Mouse (Mus musculus) cortical plate, adult 2 months (tissue): ENCODE results near the gene Aak1. TPM values are rescaled to one million over a fixed set of nuclear protein-coding genes. Genes with fewer than 3 reads are reported as not detected.

Experiments used
- H3K27ac ChIP-seq: fragments of 200-500 bp; 2 replicates; pipeline ENCODE4 v1.5.1; 2012; ENCODE audit warnings: low read length, control low read depth, inconsistent platforms; ENCODE audit not compliant: insufficient read depth
- H3K4me1 ChIP-seq: fragments of 200-500 bp; 2 replicates; pipeline ENCODE4 v1.6.1; 2011; ENCODE audit warnings: low read length; ENCODE audit not compliant: control insufficient read depth, insufficient read depth
- H3K4me3 ChIP-seq: fragments of 200-500 bp; 2 replicates; pipeline ENCODE4 v1.5.1; 2011; ENCODE audit warnings: mild to moderate bottlenecking, low read length, control low read depth; ENCODE audit not compliant: insufficient read depth
- CTCF ChIP-seq: fragments of 200-500 bp; IDR thresholded peaks from 2 replicates; pipeline ENCODE4 v1.5.1; 2011; ENCODE audit warnings: mild to moderate bottlenecking, control low read depth, low read length; ENCODE audit not compliant: insufficient read depth; ENCODE audit errors: extremely low read depth
- POLR2A ChIP-seq: fragments of 200-500 bp; IDR thresholded peaks from 2 replicates; pipeline ENCODE4 v1.6.1; 2011; ENCODE audit warnings: mild to moderate bottlenecking, low read length, control low read depth; ENCODE audit not compliant: insufficient read depth; ENCODE audit errors: extremely low read depth
- polyA plus RNA-seq: library from polyadenylated mRNA; depleted of rRNA; stranded (reverse); fragments of >200 nt; gene quantifications from 2 replicates; pipeline ENCODE4 v1.2.3, GENCODE M21; 2012

Gene Aak1
- polyA plus RNA-seq, 1 experiment = 152 TPM

- Histone ChIP-seq H3K27ac (no peak overlapping the region), H3K4me3 (no peak overlapping the region), H3K4me1 (peaks cover 13% of the 10 kb centered on the region)
- TF ChIP-seq CTCF (no peak), POLR2A (no peak)
Measured at GRCm38 (mm10) chr6:86818914-86819313, 30.4 kb upstream of the Aak1 start.

GRCm38 (mm10) chr6:86819926-86820325 is 29.4 kb upstream of the Aak1 start:
- H3K4me3 ChIP-seq = no peak overlapping the region
- H3K4me1 ChIP-seq = peaks cover 12% of the 10 kb centered on the region
- TF ChIP-seq POLR2A = no peak
- TF ChIP-seq CTCF = no peak
- H3K27ac ChIP-seq = no peak overlapping the region

- TF ChIP-seq POLR2A = no peak
- TF ChIP-seq CTCF = peak; percentile 33; the same call in 1 of the 2 replicates
- no peak overlapping the region for H3K4me3 ChIP-seq
- no peak overlapping the region for H3K27ac ChIP-seq
- peaks cover 9% of the 10 kb centered on the region for H3K4me1 ChIP-seq
Measured at GRCm38 (mm10) chr6:86820690-86821089, 28.6 kb upstream of the Aak1 start.

GRCm38 (mm10) chr6:86822285-86823050 is 26.8 kb upstream of the Aak1 start:
- Histone ChIP-seq H3K4me3 (peak overlapping the region; percentile 12), H3K4me1 (peaks cover 8% of the 10 kb centered on the region; the same call in 1 of the 2 replicates), H3K27ac (peak overlapping the region; percentile 61)
- TF ChIP-seq POLR2A (peak; percentile 38; the same call in 1 of the 2 replicates), CTCF (no peak)

GRCm38 (mm10) chr6:86823051-86823431 is 26.3 kb upstream of the Aak1 start:
- TF ChIP-seq CTCF (no peak), POLR2A (no peak)
- 0 out of 2 replicates have a peak overlapping the region, but pooled peaks have one; percentile 7 for H3K27ac ChIP-seq
- H3K4me3 ChIP-seq = 0 out of 2 replicates have a peak overlapping the region, but pooled peaks have one; percentile 12

GRCm38 (mm10) chr6:86823824-86824223 is 25.5 kb upstream of the Aak1 start:
- H3K4me1 ChIP-seq = peaks cover 8% of the 10 kb centered on the region; the same call in 1 of the 2 replicates
- no peak overlapping the region for H3K27ac ChIP-seq
- no peak overlapping the region for H3K4me3 ChIP-seq
- no peak for TF ChIP-seq CTCF
- TF ChIP-seq POLR2A = no peak

More at GRCm38 (mm10) chr6:86823051-86823431, 26.3 kb upstream of the Aak1 start:
- H3K4me1 ChIP-seq = peaks cover 8% of the 10 kb centered on the region; the same call in 1 of the 2 replicates

GRCm38 (mm10) chr6:86824401-86824800 is 24.9 kb upstream of the Aak1 start:
- H3K4me1 ChIP-seq = peaks cover 8% of the 10 kb centered on the region; the same call in 1 of the 2 replicates
- TF ChIP-seq CTCF (no peak), POLR2A (no peak)
- no peak overlapping the region for H3K4me3 ChIP-seq
- H3K27ac ChIP-seq = no peak overlapping the region

GRCm38 (mm10) chr6:86827432-86827831 is 21.9 kb upstream of the Aak1 start:
- TF ChIP-seq CTCF (no peak), POLR2A (no peak)
- Histone ChIP-seq H3K4me3 (no peak overlapping the region), H3K4me1 (peaks cover 8% of the 10 kb centered on the region; the same call in 1 of the 2 replicates), H3K27ac (no peak overlapping the region)

- Histone ChIP-seq H3K4me1 (no peaks in the 10 kb centered on the region; the same call in 1 of the 2 replicates), H3K4me3 (no peak overlapping the region), H3K27ac (no peak overlapping the region)
- TF ChIP-seq CTCF = no peak
- TF ChIP-seq POLR2A = no peak
Measured at GRCm38 (mm10) chr6:86829768-86830167, 19.5 kb upstream of the Aak1 start.

GRCm38 (mm10) chr6:86830738-86831500 is 18.4 kb upstream of the Aak1 start:
- Histone ChIP-seq H3K4me3 (no peak overlapping the region), H3K27ac (0 out of 2 replicates have a peak overlapping the region, but pooled peaks have one; percentile 70), H3K4me1 (no peaks in the 10 kb centered on the region; the same call in 1 of the 2 replicates)
- TF ChIP-seq CTCF (no peak), POLR2A (no peak)
